Mouse (Mus musculus) heart, embryonic 14.5 days (tissue): ENCODE measurements around the gene 4930402F06Rik. TPM values are rescaled to one million over a fixed set of nuclear protein-coding genes. Genes with fewer than 3 reads are reported as not detected.

Experiments used
- ATAC-seq: fragments of 200-750 bp; cut with Nextera tagmentation; 2 replicates; pipeline ENCODE4 v1.8.0; 2017; ENCODE audit warnings: low read depth, moderate TSS enrichment; ENCODE audit not compliant: insufficient number of reproducible peaks, insufficient read depth, low FRiP score
- H3K27ac ChIP-seq, 2 experiments: fragments of 200-500 bp in 1 of 2; fragments of 300-500 bp in 1 of 2; sonication (generic) in 1 of 2; replicated peaks in 1 of 2; 2 replicates each; pipeline ENCODE4 v1.5.1; 2012 to 2014; ENCODE audit warnings: low read depth in 2 of 2, low read length in 2 of 2, control low read depth in 1 of 2, mild to moderate bottlenecking in 1 of 2, mixed read lengths in 1 of 2; ENCODE audit not compliant: control insufficient read depth in 1 of 2, insufficient read depth in 1 of 2
- H3K27me3 ChIP-seq: fragments of 300-500 bp; sonication (generic); 2 replicates; pipeline ENCODE4 v1.6.1; 2014; ENCODE audit warnings: mild to moderate bottlenecking, low read length, control low read depth; ENCODE audit not compliant: control insufficient read depth, insufficient read depth
- H3K36me3 ChIP-seq: fragments of 300-500 bp; sonication (generic); 2 replicates; pipeline ENCODE4 v1.6.1; 2014; ENCODE audit warnings: mild to moderate bottlenecking, control low read depth, low read length, mixed read lengths; ENCODE audit not compliant: control insufficient read depth, insufficient read depth
- H3K4me1 ChIP-seq, 2 experiments: fragments of 200-500 bp in 1 of 2; fragments of 300-500 bp in 1 of 2; sonication (generic) in 1 of 2; 2 replicates each; pipeline ENCODE4 v1.6.1; 2012 to 2014; ENCODE audit warnings: low read length in 2 of 2, control low read depth in 1 of 2, mixed read lengths in 1 of 2; ENCODE audit not compliant: control insufficient read depth in 2 of 2, insufficient read depth in 2 of 2
- H3K4me2 ChIP-seq: fragments of 300-500 bp; sonication (generic); 2 replicates; pipeline ENCODE4 v1.6.1; 2014; ENCODE audit warnings: mild to moderate bottlenecking, low read length
- H3K4me3 ChIP-seq, 2 experiments: fragments of 200-500 bp in 1 of 2; fragments of 300-500 bp in 1 of 2; sonication (generic) in 1 of 2; 2 replicates each; pipeline ENCODE4 v1.5.1; 2012 to 2014; ENCODE audit warnings: low read length in 2 of 2, mild to moderate bottlenecking in 2 of 2, control low read depth in 1 of 2, low read depth in 1 of 2, moderate library complexity in 1 of 2; ENCODE audit not compliant: control insufficient read depth in 1 of 2, insufficient read depth in 1 of 2
- H3K9ac ChIP-seq: fragments of 300-500 bp; sonication (generic); 2 replicates; pipeline ENCODE4 v1.6.1; 2014; ENCODE audit warnings: mild to moderate bottlenecking, low read length
- H3K9me3 ChIP-seq: fragments of 300-500 bp; sonication (generic); 2 replicates; pipeline ENCODE4 v1.6.1; 2016; ENCODE audit warnings: low read length, control low read depth; ENCODE audit not compliant: control insufficient read depth
- WGBS: fragments of 180-500 bp; shearing (Covaris S2); extraction: QIAGEN DNeasy Blood & Tissue Kit; methylation state at CpG from one replicate; pipeline ENCODE4 v1.1.7; 2014; 5-methylcytosine and 5-hydroxymethylcytosine counted together
- polyA plus RNA-seq: library from polyadenylated mRNA; unstranded; fragments of >200 nt; fragmentation: Nextera tagmentation; extraction: Ambion mirVana; gene quantifications from 2 replicates; pipeline ENCODE4 v1.2.1, GENCODE M21; 2014

Gene 4930402F06Rik
- polyA plus RNA-seq, 1 experiment from 2014 or later = not detected

GRCm38 (mm10) chr2:35417231-35417630 is 20.3 kb upstream of the 4930402F06Rik start:
- Histone ChIP-seq H3K4me1 (peaks cover 2 to 4% of the 10 kb centered on the region in 2 experiments; a peak in 2 of 4 replicates), H3K27me3 (no peaks in the 10 kb centered on the region), H3K9ac (no peak overlapping the region), H3K4me3 (no peak overlapping the region), H3K9me3 (peaks cover 11% of the 10 kb centered on the region; the same call in 1 of the 2 replicates), H3K36me3 (peaks cover 47% of the 10 kb centered on the region), H3K4me2 (no peak overlapping the region), H3K27ac (peak overlapping the region in 1 of 2 experiments; percentile 37; a peak in 1 of 4 replicates)
- ATAC-seq = no peak
- 15% methylated on average over 1 of the region's 1 CpGs for WGBS

GRCm38 (mm10) chr2:35416473-35416872 is 19.5 kb upstream of the 4930402F06Rik start:
- Histone ChIP-seq H3K4me1 (peaks cover 2 to 4% of the 10 kb centered on the region in 2 experiments; a peak in 2 of 4 replicates), H3K27me3 (no peaks in the 10 kb centered on the region), H3K27ac (0 out of 4 replicates have a peak overlapping the region, but pooled peaks of 1 of the 2 experiments have one; percentile 37), H3K4me2 (no peak overlapping the region), H3K9ac (no peak overlapping the region), H3K4me3 (no peak overlapping the region), H3K9me3 (peaks cover 11% of the 10 kb centered on the region; the same call in 1 of the 2 replicates), H3K36me3 (peaks cover 41% of the 10 kb centered on the region)
- WGBS = 78% methylated on average over 6 of the region's 6 CpGs
- no peak for ATAC-seq

- no peak overlapping the region for H3K9ac ChIP-seq
- WGBS = 94% methylated on average over 3 of the region's 3 CpGs
- no peak for ATAC-seq
- no peak overlapping the region for H3K4me3 ChIP-seq
- H3K4me2 ChIP-seq = no peak overlapping the region
- no peaks in the 10 kb centered on the region for H3K9me3 ChIP-seq
- no peak overlapping the region for H3K27ac ChIP-seq
- peaks cover 32% of the 10 kb centered on the region for H3K36me3 ChIP-seq
- H3K27me3 ChIP-seq = no peaks in the 10 kb centered on the region
- peaks cover 4 to 11% of the 10 kb centered on the region in 2 experiments; a peak in 2 of 4 replicates for H3K4me1 ChIP-seq
These were observed 15.8 kb upstream of the 4930402F06Rik start for GRCm38 (mm10) chr2:35412810-35413209.

GRCm38 (mm10) chr2:35412246-35412645 is 15.3 kb upstream of the 4930402F06Rik start:
- H3K9me3 ChIP-seq = no peaks in the 10 kb centered on the region
- WGBS = 91% methylated on average over 2 of the region's 2 CpGs
- peaks cover 4 to 11% of the 10 kb centered on the region in 2 experiments; a peak in 2 of 4 replicates for H3K4me1 ChIP-seq
- H3K4me2 ChIP-seq = no peak overlapping the region
- no peaks in the 10 kb centered on the region for H3K27me3 ChIP-seq
- H3K27ac ChIP-seq = 0 out of 4 replicates have a peak overlapping the region, but pooled peaks of 1 of the 2 experiments have one; percentile 9
- no peak overlapping the region for H3K4me3 ChIP-seq
- H3K9ac ChIP-seq = no peak overlapping the region
- peaks cover 33% of the 10 kb centered on the region for H3K36me3 ChIP-seq
- no peak for ATAC-seq

GRCm38 (mm10) chr2:35411640-35412190 is 14.7 kb upstream of the 4930402F06Rik start:
- ATAC-seq = 0 out of 2 replicates have a peak, but pooled peaks have one; percentile 4
- H3K27me3 ChIP-seq = no peaks in the 10 kb centered on the region
- no peak overlapping the region for H3K4me2 ChIP-seq
- H3K36me3 ChIP-seq = peaks cover 38% of the 10 kb centered on the region
- H3K4me3 ChIP-seq = no peak overlapping the region
- no peak overlapping the region for H3K27ac ChIP-seq
- WGBS = 63% methylated on average over 10 of the region's 10 CpGs
- no peaks in the 10 kb centered on the region for H3K9me3 ChIP-seq
- peaks cover 4 to 11% of the 10 kb centered on the region in 2 experiments; a peak in 2 of 4 replicates for H3K4me1 ChIP-seq
- no peak overlapping the region for H3K9ac ChIP-seq

GRCm38 (mm10) chr2:35409466-35409865 is 12.5 kb upstream of the 4930402F06Rik start:
- Histone ChIP-seq H3K9me3 (no peaks in the 10 kb centered on the region), H3K4me3 (no peak overlapping the region), H3K27me3 (no peaks in the 10 kb centered on the region), H3K4me2 (no peak overlapping the region), H3K36me3 (peaks cover 49% of the 10 kb centered on the region), H3K9ac (no peak overlapping the region), H3K27ac (no peak overlapping the region), H3K4me1 (peaks cover 4 to 11% of the 10 kb centered on the region in 2 experiments; a peak in 2 of 4 replicates)
- ATAC-seq = no peak
- WGBS = 76% methylated on average over 6 of the region's 6 CpGs

- no peak for ATAC-seq
- Histone ChIP-seq H3K9ac (no peak overlapping the region), H3K4me3 (no peak overlapping the region), H3K4me1 (peaks cover 2 to 8% of the 10 kb centered on the region in 2 experiments; a peak in 2 of 4 replicates), H3K36me3 (peaks cover 55% of the 10 kb centered on the region), H3K27me3 (no peaks in the 10 kb centered on the region), H3K4me2 (no peak overlapping the region), H3K9me3 (no peaks in the 10 kb centered on the region), H3K27ac (peak overlapping the region; percentile 4 to 21; a peak in 1 of 4 replicates)
- 46% methylated on average over 5 of the region's 5 CpGs for WGBS
These were observed 11.6 kb upstream of the 4930402F06Rik start for GRCm38 (mm10) chr2:35408409-35409110.
